Mouse (Mus musculus) small intestine, adult 2 months (tissue): ENCODE results near the gene Blvra.

Source experiments
- CTCF ChIP-seq: fragments of 200-500 bp; IDR thresholded peaks from 2 replicates; pipeline ENCODE4 v1.5.1; 2012; ENCODE audit warnings: low read depth, mild to moderate bottlenecking, control low read depth, inconsistent platforms, low read length, moderate library complexity, mixed read lengths; ENCODE audit not compliant: insufficient replicate concordance, insufficient read length; ENCODE audit errors: extremely low read depth
- POLR2A ChIP-seq: fragments of 200-500 bp; IDR thresholded peaks from 2 replicates; pipeline ENCODE4 v1.6.1; 2012; ENCODE audit warnings: low read depth, mild to moderate bottlenecking, control low read depth, inconsistent platforms, low read length, moderate library complexity

DNA sequence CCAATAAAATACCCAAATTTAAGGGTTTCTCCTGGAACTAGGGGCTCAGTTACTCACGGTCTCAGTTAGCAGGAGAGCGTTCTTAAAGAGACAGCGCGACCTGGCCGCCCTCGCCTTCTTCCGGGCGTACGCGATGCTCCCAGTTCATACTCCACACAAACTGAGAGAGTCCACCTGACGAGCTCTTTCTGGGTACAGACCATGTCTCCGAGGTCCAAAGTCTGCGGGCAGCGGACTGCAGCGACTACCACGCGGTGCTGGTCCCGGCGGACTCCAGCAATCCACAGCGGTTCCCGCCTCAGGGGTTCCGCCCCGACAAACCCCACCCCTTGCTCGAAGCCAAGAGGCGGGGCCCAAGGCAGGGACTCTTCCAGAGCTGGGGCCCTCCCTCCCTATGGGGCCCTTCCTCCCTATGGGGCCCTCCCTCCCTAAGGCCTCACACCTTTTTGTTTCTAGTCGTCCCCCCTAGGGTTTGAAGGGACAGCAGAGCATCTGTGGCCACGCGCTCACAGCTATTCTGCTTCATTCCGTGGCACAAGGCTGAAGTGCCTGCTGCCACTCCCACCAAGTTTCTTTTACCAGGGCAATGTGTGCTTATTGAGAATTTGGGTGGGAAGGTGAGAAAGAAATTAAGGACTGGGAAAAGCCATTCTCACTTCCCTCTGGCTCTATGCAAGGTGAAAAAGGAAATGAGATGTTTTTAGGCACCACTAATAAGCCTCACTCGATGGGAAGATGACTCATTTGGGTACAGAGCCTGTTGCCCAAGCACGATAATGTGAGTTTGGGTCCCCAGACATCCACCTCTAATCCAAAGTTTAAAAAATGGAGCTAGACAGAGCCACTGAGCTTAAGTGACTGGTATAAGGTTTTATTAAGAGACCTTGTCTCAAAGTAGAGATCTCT, 72.9 kb downstream of the Blvra start, which contains the start of gene Itpripl1:
- peak; percentile 38 for TF ChIP-seq POLR2A
- no peak for TF ChIP-seq CTCF
